Mouse (Mus musculus) embryonic facial prominence, embryonic 12.5 days (tissue): ENCODE measurements around the gene Napsa. TPM values are rescaled to one million over a fixed set of nuclear protein-coding genes. Genes with fewer than 3 reads are reported as not detected.

Source experiments
- ATAC-seq: fragments of 200-750 bp; cut with Nextera tagmentation; 2 replicates; pipeline ENCODE4 v1.8.0; 2017; ENCODE audit not compliant: insufficient number of reproducible peaks, insufficient read depth, low FRiP score, low TSS enrichment
- H3K27ac ChIP-seq: fragments of 300-500 bp; sonication (generic); 2 replicates; pipeline ENCODE4 v1.5.1; 2016; ENCODE audit warnings: mild to moderate bottlenecking
- H3K27me3 ChIP-seq: fragments of 300-500 bp; sonication (generic); 2 replicates; pipeline ENCODE4 v1.6.1; 2016; ENCODE audit warnings: mild to moderate bottlenecking, moderate library complexity
- H3K36me3 ChIP-seq: fragments of 300-500 bp; sonication (generic); 2 replicates; pipeline ENCODE4 v1.6.1; 2016; ENCODE audit warnings: mild to moderate bottlenecking
- H3K4me1 ChIP-seq: fragments of 300-500 bp; sonication (generic); 2 replicates; pipeline ENCODE4 v1.6.1; 2016
- H3K4me2 ChIP-seq: fragments of 300-500 bp; sonication (generic); replicated peaks from 2 replicates; pipeline ENCODE4 v1.6.1; 2016; ENCODE audit warnings: mild to moderate bottlenecking, moderate library complexity
- H3K4me3 ChIP-seq: fragments of 300-500 bp; sonication (generic); 2 replicates; pipeline ENCODE4 v1.5.1; 2016; ENCODE audit warnings: mild to moderate bottlenecking
- H3K9ac ChIP-seq: fragments of 300-500 bp; sonication (generic); 2 replicates; pipeline ENCODE4 v1.6.1; 2016; ENCODE audit warnings: mild to moderate bottlenecking, moderate library complexity
- H3K9me3 ChIP-seq: fragments of 300-500 bp; sonication (generic); 2 replicates; pipeline ENCODE4 v1.6.1; 2016; ENCODE audit warnings: mild to moderate bottlenecking, moderate library complexity
- WGBS: fragments of 180-500 bp; shearing (Covaris S2); methylation state at CpG from one replicate; pipeline ENCODE4 v1.1.7; 2016; 5-methylcytosine and 5-hydroxymethylcytosine counted together
- polyA plus RNA-seq: library from polyadenylated mRNA; unstranded; fragments of >200 nt; fragmentation: Nextera tagmentation; extraction: Ambion mirVana; gene quantifications from 2 replicates; pipeline ENCODE4 v1.2.1, GENCODE M21; 2016

Napsa gene
- polyA plus RNA-seq, 1 experiment from 2014 or later, result 1.1 TPM

GRCm38 (mm10) chr7:44591348-44592116 lies 19.4 kb downstream of the Napsa start:
- Histone ChIP-seq H3K27ac (no peak overlapping the region), H3K4me2 (peak overlapping the region; percentile 100), H3K36me3 (no peaks in the 10 kb centered on the region), H3K4me3 (peak overlapping the region; percentile 62), H3K4me1 (peaks cover 29% of the 10 kb centered on the region), H3K9me3 (no peaks in the 10 kb centered on the region), H3K9ac (peak overlapping the region; percentile 61; the same call in 1 of the 2 replicates), H3K27me3 (peaks cover 70% of the 10 kb centered on the region)
- WGBS, result under 1% methylated on average over 58 of the region's 60 CpGs
- no peak for ATAC-seq

DNA sequence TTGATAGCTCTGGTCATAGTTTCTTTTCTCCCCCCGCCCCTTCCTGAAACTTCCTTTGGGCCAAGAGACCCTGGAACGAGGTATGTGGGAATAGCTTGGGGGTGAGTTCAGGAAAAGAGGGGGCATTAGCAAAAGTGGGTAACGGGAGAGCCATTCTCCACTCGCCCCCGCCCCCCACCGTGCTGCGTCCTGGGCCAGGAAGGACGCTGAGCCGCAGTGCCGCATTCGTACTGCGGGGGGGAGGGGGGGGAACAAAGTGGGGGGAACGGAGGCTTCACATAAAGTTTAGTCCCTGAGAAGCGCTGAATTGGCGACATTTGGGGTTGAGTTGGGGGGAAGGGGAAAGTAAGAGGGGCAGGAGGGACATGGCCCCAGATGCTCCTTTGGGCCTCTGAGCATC lies 20.9 kb downstream of the Napsa start:
- Histone ChIP-seq H3K4me2 (peak overlapping the region; percentile 40; the same call in 1 of the 2 replicates), H3K27me3 (peaks cover 55% of the 10 kb centered on the region), H3K36me3 (no peaks in the 10 kb centered on the region), H3K9ac (no peak overlapping the region), H3K9me3 (no peaks in the 10 kb centered on the region), H3K4me3 (no peak overlapping the region), H3K4me1 (peaks cover 27% of the 10 kb centered on the region), H3K27ac (no peak overlapping the region)
- 1% methylated on average over 11 of the region's 15 CpGs for WGBS
- ATAC-seq, result no peak

GRCm38 (mm10) chr7:44593775-44594174 lies 21.6 kb downstream of the Napsa start:
- WGBS, result under 1% methylated on average over 22 of the region's 22 CpGs
- Histone ChIP-seq H3K4me1 (peaks cover 20% of the 10 kb centered on the region), H3K4me3 (peak overlapping the region; percentile 17; the same call in 1 of the 2 replicates), H3K9me3 (no peaks in the 10 kb centered on the region), H3K36me3 (no peaks in the 10 kb centered on the region), H3K27me3 (peaks cover 47% of the 10 kb centered on the region), H3K4me2 (peak overlapping the region; percentile 40), H3K9ac (no peak overlapping the region), H3K27ac (no peak overlapping the region)
- ATAC-seq, result peak; percentile 24; the same call in 1 of the 2 replicates

DNA sequence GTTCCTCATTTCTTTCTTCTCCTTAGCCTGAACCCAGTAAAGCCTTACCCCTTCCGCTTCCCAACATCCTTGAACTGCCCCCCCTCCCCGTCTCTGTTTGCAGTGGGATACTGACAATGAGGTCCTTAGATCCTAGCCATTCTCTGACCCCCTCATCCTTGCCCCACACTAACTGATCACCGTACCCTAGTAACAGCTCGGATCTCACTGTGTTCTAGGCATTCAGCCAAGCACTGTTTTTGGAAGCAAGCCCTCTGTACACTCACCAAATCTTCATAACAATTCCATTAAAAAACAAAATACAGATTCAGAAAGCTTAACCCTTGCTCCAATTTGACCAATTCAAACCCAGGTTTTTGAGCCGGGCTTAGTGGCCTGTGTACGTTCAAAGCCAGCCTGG lies 22.1 kb downstream of the Napsa start:
- peaks cover 20% of the 10 kb centered on the region for H3K4me1 ChIP-seq

GRCm38 (mm10) chr7:44595131-44595561 lies 23.0 kb downstream of the Napsa start:
- Histone ChIP-seq H3K4me1 (peaks cover 20% of the 10 kb centered on the region), H3K9me3 (no peaks in the 10 kb centered on the region), H3K4me2 (no peak overlapping the region), H3K27ac (no peak overlapping the region), H3K27me3 (peaks cover 36% of the 10 kb centered on the region), H3K4me3 (no peak overlapping the region), H3K9ac (no peak overlapping the region), H3K36me3 (no peaks in the 10 kb centered on the region)
- no peak for ATAC-seq
- 90% methylated on average over 20 of the region's 20 CpGs for WGBS

More for the DNA sequence above, 22.1 kb downstream of the Napsa start:
- H3K4me2 ChIP-seq, result peak overlapping the region; percentile 40; the same call in 1 of the 2 replicates
- peaks cover 42% of the 10 kb centered on the region for H3K27me3 ChIP-seq
- H3K9me3 ChIP-seq, result no peaks in the 10 kb centered on the region
- H3K36me3 ChIP-seq, result no peaks in the 10 kb centered on the region
- WGBS, result 65% methylated on average over 6 of the region's 6 CpGs
- H3K4me3 ChIP-seq, result no peak overlapping the region
- H3K9ac ChIP-seq, result no peak overlapping the region
- H3K27ac ChIP-seq, result no peak overlapping the region
- no peak for ATAC-seq

- H3K27ac ChIP-seq, result no peak overlapping the region
- no peaks in the 10 kb centered on the region for H3K36me3 ChIP-seq
- ATAC-seq, result no peak
- peaks cover 19% of the 10 kb centered on the region for H3K4me1 ChIP-seq
- WGBS, result 94% methylated on average over 6 of the region's 6 CpGs
- H3K4me2 ChIP-seq, result no peak overlapping the region
- H3K9me3 ChIP-seq, result no peaks in the 10 kb centered on the region
- peaks cover 35% of the 10 kb centered on the region for H3K27me3 ChIP-seq
- H3K4me3 ChIP-seq, result no peak overlapping the region
- H3K9ac ChIP-seq, result no peak overlapping the region
These were observed 23.9 kb downstream of the Napsa start for GRCm38 (mm10) chr7:44596051-44596450.

GRCm38 (mm10) chr7:44596996-44597538 lies 24.9 kb downstream of the Napsa start:
- Histone ChIP-seq H3K9ac (no peak overlapping the region), H3K27me3 (peaks cover 35% of the 10 kb centered on the region), H3K36me3 (no peaks in the 10 kb centered on the region), H3K4me3 (no peak overlapping the region), H3K9me3 (no peaks in the 10 kb centered on the region), H3K27ac (no peak overlapping the region), H3K4me1 (peaks cover 18% of the 10 kb centered on the region), H3K4me2 (no peak overlapping the region)
- 35% methylated on average over 5 of the region's 5 CpGs for WGBS
- no peak for ATAC-seq

- Histone ChIP-seq H3K9me3 (no peaks in the 10 kb centered on the region), H3K27ac (no peak overlapping the region), H3K27me3 (peaks cover 35% of the 10 kb centered on the region), H3K4me2 (no peak overlapping the region), H3K4me3 (no peak overlapping the region), H3K4me1 (peaks cover 23% of the 10 kb centered on the region), H3K36me3 (no peaks in the 10 kb centered on the region), H3K9ac (no peak overlapping the region)
- 87% methylated on average over 4 of the region's 4 CpGs for WGBS
- ATAC-seq, result no peak
These were observed 25.5 kb downstream of the Napsa start for GRCm38 (mm10) chr7:44597666-44598065.

DNA sequence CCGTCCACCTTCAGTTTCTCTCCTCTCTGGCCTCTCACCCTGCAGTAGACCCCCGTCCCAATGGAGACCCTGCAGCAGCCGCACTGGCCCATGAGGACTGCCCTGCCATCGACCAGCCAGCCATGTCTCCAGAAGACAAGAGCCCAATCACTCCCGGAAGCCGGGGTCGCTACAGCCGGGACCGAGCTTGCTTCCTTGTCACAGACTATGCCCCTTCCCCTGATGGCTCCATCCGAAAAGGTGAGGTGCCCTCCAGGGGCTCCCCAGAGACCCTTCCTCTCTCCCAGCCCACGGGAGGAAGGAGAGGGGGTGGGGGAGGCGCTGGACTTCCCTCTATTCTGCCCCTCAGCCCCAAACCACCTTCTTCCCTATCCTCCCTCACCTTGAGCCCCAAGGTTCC lies 26.2 kb downstream of the Napsa start:
- no peak overlapping the region for H3K27ac ChIP-seq
- H3K9ac ChIP-seq, result no peak overlapping the region
- no peaks in the 10 kb centered on the region for H3K36me3 ChIP-seq
- H3K27me3 ChIP-seq, result peaks cover 35% of the 10 kb centered on the region
- H3K4me2 ChIP-seq, result no peak overlapping the region
- H3K4me1 ChIP-seq, result peaks cover 23% of the 10 kb centered on the region
- no peak for ATAC-seq
- H3K4me3 ChIP-seq, result no peak overlapping the region
- 81% methylated on average over 11 of the region's 12 CpGs for WGBS
- H3K9me3 ChIP-seq, result no peaks in the 10 kb centered on the region

DNA sequence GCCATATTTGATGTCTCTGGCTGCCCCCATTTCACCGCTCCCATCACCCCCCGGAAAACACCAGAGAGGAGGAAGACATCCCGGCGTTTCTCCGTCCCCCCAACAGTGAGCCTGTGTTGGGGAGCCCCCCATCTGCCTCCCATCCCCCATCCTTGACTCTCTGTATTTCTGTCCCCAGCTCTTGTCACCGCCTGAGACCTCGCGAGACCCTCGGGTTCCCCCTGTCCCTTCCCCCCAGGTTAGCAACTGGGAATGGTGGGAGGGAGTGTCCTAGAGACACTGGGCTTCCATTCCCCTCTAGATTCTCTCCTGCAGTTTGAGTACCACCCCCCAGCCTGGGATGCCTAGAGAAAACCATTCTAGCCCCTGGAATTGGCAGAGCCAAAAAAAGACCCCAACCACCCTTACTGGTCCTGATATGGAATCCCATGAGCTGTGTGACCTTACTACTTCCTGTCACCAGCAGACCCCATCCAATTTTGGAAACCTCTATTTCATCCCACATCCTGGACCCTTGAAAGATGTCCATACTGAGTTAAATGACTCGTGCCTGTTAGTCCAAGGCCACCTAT lies 28.6 kb downstream of the Napsa start:
- H3K9ac ChIP-seq, result no peak overlapping the region
- H3K4me2 ChIP-seq, result no peak overlapping the region
- H3K27me3 ChIP-seq, result peaks cover 48% of the 10 kb centered on the region
- peaks cover 26% of the 10 kb centered on the region for H3K4me1 ChIP-seq
- 85% methylated on average over 10 of the region's 10 CpGs for WGBS
- H3K27ac ChIP-seq, result no peak overlapping the region
- no peaks in the 10 kb centered on the region for H3K9me3 ChIP-seq
- no peaks in the 10 kb centered on the region for H3K36me3 ChIP-seq
- no peak overlapping the region for H3K4me3 ChIP-seq
- ATAC-seq, result no peak

DNA sequence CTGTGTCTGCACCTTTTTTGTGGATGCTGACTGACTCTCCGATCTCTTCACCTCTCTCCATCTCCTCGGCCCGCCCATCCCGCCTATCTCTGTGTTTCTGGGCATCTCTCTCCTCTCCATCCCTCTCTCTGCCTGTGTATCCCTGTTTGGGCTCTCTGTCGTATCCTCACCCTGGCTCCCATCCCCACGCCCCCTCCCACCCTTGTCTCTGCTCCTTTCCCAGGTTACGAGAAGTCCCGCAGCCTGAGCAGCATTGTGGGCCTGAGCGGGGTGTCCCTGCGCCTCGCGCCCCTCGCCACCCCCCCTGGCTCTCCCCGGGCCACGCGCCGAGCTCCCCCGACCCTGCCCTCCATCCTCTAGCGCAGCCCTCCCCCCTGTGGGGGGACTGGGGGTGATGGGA lies 29.5 kb downstream of the Napsa start:
- 14% methylated on average over 19 of the region's 19 CpGs for WGBS
- H3K4me1 ChIP-seq, result peaks cover 26% of the 10 kb centered on the region
- peak overlapping the region; percentile 18; the same call in 1 of the 2 replicates for H3K4me2 ChIP-seq
- H3K27ac ChIP-seq, result no peak overlapping the region
- peaks cover 56% of the 10 kb centered on the region for H3K27me3 ChIP-seq
- H3K9me3 ChIP-seq, result no peaks in the 10 kb centered on the region
- no peak for ATAC-seq
- H3K4me3 ChIP-seq, result no peak overlapping the region
- H3K9ac ChIP-seq, result no peak overlapping the region
- H3K36me3 ChIP-seq, result no peaks in the 10 kb centered on the region

- H3K4me2 ChIP-seq, result no peak overlapping the region
These were observed 30.3 kb downstream of the Napsa start for GRCm38 (mm10) chr7:44602443-44602842.

More at GRCm38 (mm10) chr7:44602443-44602842, 30.3 kb downstream of the Napsa start:
- Histone ChIP-seq H3K36me3 (no peaks in the 10 kb centered on the region), H3K4me1 (peaks cover 26% of the 10 kb centered on the region), H3K27ac (no peak overlapping the region), H3K9me3 (no peaks in the 10 kb centered on the region), H3K4me3 (no peak overlapping the region), H3K27me3 (peaks cover 62% of the 10 kb centered on the region), H3K9ac (no peak overlapping the region; the same call in 1 of the 2 replicates)
- WGBS, result 12% methylated on average over 11 of the region's 11 CpGs
- ATAC-seq, result no peak
